Mouse (Mus musculus): ENCODE data around the gene Tcp10c.
"Not testable (repeated sequence)": the region's sequence is repeated elsewhere in the genome, so short reads cannot be mapped to it uniquely, and the experiment has no call there.

GRCm38 (mm10) chr17:13308746-13309145, 45.6 kb upstream of the Tcp10c start:
- TF ChIP-seq POLR2A, EP300 (IDR thresholded peaks at IDR 0.05; ENCODE audit: insufficient read depth, low read depth, low read length): not testable (repeated sequence)

Data from heart, adult 2 months (tissue).